8 mouse cellular contexts compared by ENCODE assay signal in the genomic region with DNA sequence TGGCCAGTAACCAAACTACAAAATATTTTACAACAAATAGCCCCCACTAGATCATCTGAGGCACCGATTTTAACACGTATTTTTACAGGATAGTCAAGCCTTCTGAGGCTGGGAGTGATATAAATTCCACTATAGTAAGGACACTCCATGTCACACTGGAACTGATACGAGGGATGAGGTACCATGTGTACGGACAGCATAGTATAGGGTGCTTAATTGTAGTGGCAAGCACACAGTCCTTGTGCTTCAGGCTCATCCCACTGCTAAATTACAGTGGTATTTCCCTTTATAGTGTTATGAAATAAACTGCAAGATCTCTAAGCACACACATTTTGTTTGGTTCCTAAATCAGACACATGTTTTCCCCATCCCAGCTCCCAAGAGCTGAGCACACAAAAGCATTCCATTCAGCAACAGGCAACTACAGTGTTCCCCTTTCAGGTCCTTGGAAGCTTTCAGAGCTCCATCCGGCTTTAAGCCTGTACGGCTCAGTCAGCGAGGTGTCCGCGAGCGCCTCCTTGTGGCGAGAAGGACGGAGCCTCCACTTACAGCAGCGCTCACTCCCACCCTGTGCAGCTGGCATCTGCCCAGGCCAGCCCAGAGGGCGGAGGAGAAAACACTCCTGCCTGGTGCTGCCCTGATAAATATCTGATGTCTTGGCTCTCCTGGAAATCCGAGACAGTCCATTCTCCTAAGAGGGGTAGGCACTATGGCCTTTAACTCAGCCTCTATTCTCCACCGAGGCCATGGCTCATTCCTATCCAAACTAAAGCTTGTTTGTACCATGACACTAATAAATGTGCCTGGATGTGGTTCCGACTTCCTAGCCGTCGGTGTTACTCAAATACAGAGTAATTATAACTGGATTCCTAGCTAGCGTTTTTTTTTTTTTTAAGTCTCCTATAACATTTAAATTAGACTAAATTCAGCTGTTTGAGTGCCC.
DNase-seq lines count a peak whose midpoint lies in the region; ATAC-seq and TF ChIP-seq lines count a peak whose summit lies in the region.

No protein-coding gene starts in this region.

- 39% methylated on average over 20 of the region's 20 CpGs for WGBS in heart, embryonic 12.5 days
- 20% methylated on average over 20 of the region's 20 CpGs for WGBS in kidney, embryonic 16.5 days
- WGBS in liver, adult 2 months, result 38% methylated on average over 20 of the region's 20 CpGs
- WGBS in neural tube, embryonic 15.5 days, result 24% methylated on average over 20 of the region's 20 CpGs

- no peak overlapping the region for H3K27ac ChIP-seq in heart, embryonic 12.5 days (ENCODE audit: poor library complexity, severe bottlenecking)
- peak overlapping the region; percentile 76 for H3K27ac ChIP-seq in kidney, embryonic 16.5 days (ENCODE audit: low read length)
- H3K27ac ChIP-seq in liver, adult 2 months (replicated peaks; ENCODE audit: insufficient read depth, low read depth, low read length), result no peak overlapping the region
- 0 out of 2 replicates have a peak overlapping the region, but pooled peaks have one; percentile 54 for H3K27ac ChIP-seq in neural tube, embryonic 15.5 days (replicated peaks)

- H3K4me2 ChIP-seq in heart, embryonic 12.5 days, result no peak overlapping the region
- peak overlapping the region; percentile 30 for H3K4me2 ChIP-seq in kidney, embryonic 16.5 days (replicated peaks; ENCODE audit: low read depth, low read length)
- peak overlapping the region; percentile 32 for H3K4me2 ChIP-seq in neural tube, embryonic 15.5 days

- no peaks in the 10 kb centered on the region for H3K36me3 ChIP-seq in heart, embryonic 12.5 days
- H3K36me3 ChIP-seq in kidney, embryonic 16.5 days (ENCODE audit: insufficient read depth, low read length), result no peaks in the 10 kb centered on the region
- H3K36me3 ChIP-seq in liver, adult 2 months (ENCODE audit: control insufficient read depth, insufficient read depth, low read length), result no peaks in the 10 kb centered on the region
- H3K36me3 ChIP-seq in neural tube, embryonic 15.5 days, result no peaks in the 10 kb centered on the region

- ATAC-seq in heart, embryonic 12.5 days (ENCODE audit: insufficient number of reproducible peaks, low FRiP score), result peak; percentile 79; the same call in 1 of the 2 replicates
- peak; percentile 98 for ATAC-seq in kidney, embryonic 16.5 days (ENCODE audit: low FRiP score, low TSS enrichment)
- peak; percentile 82 for ATAC-seq in neural tube, embryonic 15.5 days (ENCODE audit: low FRiP score)

- peak; percentile 64 for TF ChIP-seq CTCF in liver, adult 2 months (IDR thresholded peaks at IDR 0.05; ENCODE audit: low read depth, low read length)

- H3K4me1 ChIP-seq in heart, embryonic 12.5 days (replicated peaks), result no peaks in the 10 kb centered on the region
- H3K4me1 ChIP-seq in kidney, embryonic 16.5 days (ENCODE audit: insufficient read depth, low read length), result peaks cover 17% of the 10 kb centered on the region
- H3K4me1 ChIP-seq in liver, adult 2 months (ENCODE audit: control insufficient read depth, insufficient read depth, low read length), result no peaks in the 10 kb centered on the region
- peaks cover 40% of the 10 kb centered on the region for H3K4me1 ChIP-seq in neural tube, embryonic 15.5 days

- no peaks in the 10 kb centered on the region for H3K9me3 ChIP-seq in heart, embryonic 12.5 days (replicated peaks)
- no peaks in the 10 kb centered on the region for H3K9me3 ChIP-seq in kidney, embryonic 16.5 days (ENCODE audit: low read length)
- no peaks in the 10 kb centered on the region for H3K9me3 ChIP-seq in neural tube, embryonic 15.5 days (replicated peaks)

- H3K79me2 ChIP-seq in liver, adult 2 months (ENCODE audit: control insufficient read depth, insufficient read depth, low read length), result no peaks in the 10 kb centered on the region

- no peaks in the 10 kb centered on the region for H3K27me3 ChIP-seq in heart, embryonic 12.5 days (replicated peaks)
- no peaks in the 10 kb centered on the region for H3K27me3 ChIP-seq in kidney, embryonic 16.5 days (ENCODE audit: insufficient read depth, low read length)
- no peaks in the 10 kb centered on the region for H3K27me3 ChIP-seq in liver, adult 2 months (ENCODE audit: control insufficient read depth, insufficient read depth, low read length)
- H3K27me3 ChIP-seq in neural tube, embryonic 15.5 days (replicated peaks), result no peaks in the 10 kb centered on the region

- no peak overlapping the region for H3K9ac ChIP-seq in heart, embryonic 12.5 days
- H3K9ac ChIP-seq in kidney, embryonic 16.5 days (replicated peaks; ENCODE audit: low read length), result no peak overlapping the region
- no peak overlapping the region for H3K9ac ChIP-seq in liver, adult 2 months (ENCODE audit: low read depth, low read length)
- H3K9ac ChIP-seq in neural tube, embryonic 15.5 days (replicated peaks), result no peak overlapping the region

- DNase-seq in heart, adult 11 months, result no peak
- peak; percentile 65 for DNase-seq in embryo, embryonic 11.5 days (ENCODE audit: low read depth, low spot score)
- peak; percentile 73 to 82 for DNase-seq in gastrocnemius, postnatal 4 days (ENCODE audit: low spot score in 2 of 2)
- DNase-seq in liver, adult 2 months (ENCODE audit: extremely low read depth, low read depth, low spot score), result peak; percentile 4
- peak; percentile 58 for DNase-seq in thymus, postnatal 4 days

- no peak for TF ChIP-seq POLR2A in liver, adult 2 months (IDR thresholded peaks at IDR 0.05; ENCODE audit: extremely low read depth, insufficient read depth, low read length)

- H3K4me3 ChIP-seq in heart, embryonic 12.5 days, result no peak overlapping the region
- no peak overlapping the region for H3K4me3 ChIP-seq in kidney, embryonic 16.5 days (ENCODE audit: low read length)
- H3K4me3 ChIP-seq in liver, adult 2 months (ENCODE audit: insufficient read depth, low read depth, low read length), result no peak overlapping the region
- no peak overlapping the region for H3K4me3 ChIP-seq in neural tube, embryonic 15.5 days (replicated peaks)

Comparison
In these comparisons a context has a peak if more than half of its experiments do, and no peak if none do; other contexts are left out.
1. H3K27ac ChIP-seq: peak in kidney, embryonic 16.5 days (single experiment) and neural tube, embryonic 15.5 days (single experiment); none in heart, embryonic 12.5 days (single experiment) and liver, adult 2 months (single experiment).
2. Peak in every context shown above with its lines, with median percentiles within 50 percentile points of each other: ATAC-seq.